Mouse (Mus musculus): ENCODE results near the gene Daam1.

Gene Daam1

GRCm38 (mm10) chr12:71830607-71831257 lies at the start of gene Daam1:
Gene Daam1, plus strand, starts transcription at chr12:71831078.
- peak; percentile 97 for DNase-seq

GRCm38 (mm10) chr12:71781220-71781619 lies 49.7 kb upstream of the Daam1 start:
- DNase-seq: no peak

GRCm38 (mm10) chr12:71783970-71784369 lies 46.9 kb upstream of the Daam1 start:
- no peak for DNase-seq

GRCm38 (mm10) chr12:71784666-71785255 lies 46.1 kb upstream of the Daam1 start:
- no peak for DNase-seq

- no peak for DNase-seq
These were observed 44.4 kb upstream of the Daam1 start for GRCm38 (mm10) chr12:71786521-71786920.

- DNase-seq: no peak
These were observed 42.1 kb upstream of the Daam1 start for GRCm38 (mm10) chr12:71788791-71789190.

GRCm38 (mm10) chr12:71790581-71790980 lies 40.3 kb upstream of the Daam1 start:
- peak; percentile 35 for DNase-seq

- DNase-seq: no peak
These were observed 37.8 kb upstream of the Daam1 start for GRCm38 (mm10) chr12:71793114-71793513.

- DNase-seq: no peak
These were observed 35.3 kb upstream of the Daam1 start for GRCm38 (mm10) chr12:71795626-71796025.

- DNase-seq: peak; percentile 6
These were observed 34.4 kb upstream of the Daam1 start for GRCm38 (mm10) chr12:71796517-71796916.

GRCm38 (mm10) chr12:71807306-71807705 lies 23.6 kb upstream of the Daam1 start:
- DNase-seq: peak; percentile 13

- no peak for DNase-seq
These were observed 22.2 kb upstream of the Daam1 start for GRCm38 (mm10) chr12:71808631-71809030.

- no peak for DNase-seq
These were observed 21.3 kb upstream of the Daam1 start for GRCm38 (mm10) chr12:71809550-71809949.

GRCm38 (mm10) chr12:71812567-71812966 lies 18.3 kb upstream of the Daam1 start:
- no peak for DNase-seq

- no peak for DNase-seq
These were observed 17.6 kb upstream of the Daam1 start for GRCm38 (mm10) chr12:71813251-71813650.

- no peak for DNase-seq
These were observed 17.1 kb upstream of the Daam1 start for GRCm38 (mm10) chr12:71813761-71814160.

GRCm38 (mm10) chr12:71820094-71820493 lies 10.8 kb upstream of the Daam1 start:
- no peak for DNase-seq

GRCm38 (mm10) chr12:71821272-71821671 lies 9.6 kb upstream of the Daam1 start:
- DNase-seq: no peak

GRCm38 (mm10) chr12:71821743-71822142 lies 9.1 kb upstream of the Daam1 start:
- DNase-seq: no peak

GRCm38 (mm10) chr12:71824927-71825326 lies 6.0 kb upstream of the Daam1 start:
- no peak for DNase-seq

- no peak for DNase-seq
These were observed 739 bp upstream of the Daam1 start for GRCm38 (mm10) chr12:71830139-71830538.

GRCm38 (mm10) chr12:71831258-71832087 lies 595 bp downstream of the Daam1 start:
- peak; percentile 55 for DNase-seq

- peak; percentile 75 for DNase-seq
These were observed 1.3 kb downstream of the Daam1 start for GRCm38 (mm10) chr12:71832225-71832624.

GRCm38 (mm10) chr12:71834041-71834440 lies 3.2 kb downstream of the Daam1 start:
- DNase-seq: no peak
